Mouse (Mus musculus) Patski (cell line): Measurements from ENCODE around the gene Ltb. TPM values are rescaled to one million over a fixed set of nuclear protein-coding genes. Genes with fewer than 3 reads are reported as not detected.

Experiments
- ATAC-seq: fragments of 100-300 bp; one replicate; pipeline ENCODE4 v1.8.0; 2021
- CTCF ChIA-PET: fragments of 350-600 bp; sonication (Branson Sonifier 250); formaldehyde crosslinking; loops from one replicate; lab custom pipeline; 2022; ENCODE audit warnings: inconsistent platforms; lab: Charles Lee
- POLR2A ChIA-PET: fragments of 350-600 bp; sonication (Branson Sonifier 250); formaldehyde crosslinking; loops from one replicate; lab custom pipeline; 2022; ENCODE audit warnings: antibody characterized with exemption, inconsistent platforms; lab: Charles Lee
- DNase-seq: peaks from one replicate; pipeline ENCODE4 v3.0.0-alpha.2; 2011; ENCODE audit warnings: low read depth, low spot score
- H3K27me3 ChIP-seq: fragments of 371-371 bp; one replicate; pipeline ENCODE4 v1.5.1; 2021
- CTCF ChIP-seq: fragments of 100-300 bp; IDR thresholded peaks from one replicate; pipeline ENCODE4 v1.5.1; 2021
- in situ Hi-C: fragments of 300-500 bp; cut with MboI; formaldehyde crosslinking; loops from 3 replicates; pipeline ENCODE4 v1.11.1; 2018; ENCODE audit warnings: low pct_unique_long_range_greater_than_20kb, mixed read lengths
- polyA plus RNA-seq: library from polyadenylated mRNA; unstranded; gene quantifications from one replicate; pipeline ENCODE4 v1.2.3, GENCODE M21; 2021

The Ltb gene
- polyA plus RNA-seq, 1 experiment from 2014 or later: not detected

GRCm38 (mm10) chr17:35156461-35157200 lies 37.6 kb upstream of the Ltb start:
- no peak for TF ChIP-seq CTCF
- DNase-seq: no peak
- H3K27me3 ChIP-seq: no peaks in the 10 kb centered on the region
- in situ Hi-C loops: no loop called here
- no peak for ATAC-seq
- CTCF ChIA-PET: interaction anchor here (1.3 to 1.7 kb wide), 2 partner anchors 15 to 20 kb away, joined by 3 to 6 read pairs; no protein-coding TSS in a partner anchor
- POLR2A ChIA-PET: interaction anchor here (1.8 kb wide), 2 partner anchors 7 to 9 kb away, joined by 5 to 6 read pairs; no protein-coding TSS in a partner anchor

GRCm38 (mm10) chr17:35157254-35157653 lies 37.0 kb upstream of the Ltb start:
- H3K27me3 ChIP-seq: no peaks in the 10 kb centered on the region
- DNase-seq (no peak), ATAC-seq (no peak)
- ChIA-PET POLR2A (interaction anchor here (1.8 kb wide), 1 partner anchor 9 kb away, joined by 5 read pairs; no protein-coding TSS in a partner anchor), CTCF (interaction anchor here (1.7 kb wide), 1 partner anchor 15 kb away, joined by 6 read pairs; no protein-coding TSS in a partner anchor)
- TF ChIP-seq CTCF: no peak
- in situ Hi-C loops: no loop called here

GRCm38 (mm10) chr17:35157661-35158175 lies 36.5 kb upstream of the Ltb start:
- H3K27me3 ChIP-seq: no peaks in the 10 kb centered on the region
- no peak for TF ChIP-seq CTCF
- CTCF ChIA-PET: no interaction called here
- POLR2A ChIA-PET: interaction anchor here (1.8 kb wide), 1 partner anchor 10 kb away, joined by 5 read pairs; no protein-coding TSS in a partner anchor
- ATAC-seq (no peak), DNase-seq (no peak)
- in situ Hi-C loops: no loop called here

- CTCF ChIA-PET: interaction anchor here (1.1 kb wide), 1 partner anchor 12 kb away, joined by 3 read pairs; no protein-coding TSS in a partner anchor
- in situ Hi-C loops: no loop called here
Observed at GRCm38 (mm10) chr17:35158850-35159593, 35.2 kb upstream of the Ltb start.

GRCm38 (mm10) chr17:35159638-35160037 lies 34.6 kb upstream of the Ltb start:
- no peak for DNase-seq
- no peaks in the 10 kb centered on the region for H3K27me3 ChIP-seq
- TF ChIP-seq CTCF: no peak
- in situ Hi-C loops: no loop called here
- no peak for ATAC-seq
- ChIA-PET POLR2A (interaction anchor here (1.9 kb wide), 1 partner anchor 13 kb away, joined by 11 read pairs; no protein-coding TSS in a partner anchor), CTCF (interaction anchor here (0.9 to 1.1 kb wide), 2 partner anchors 13 to 73 kb away, joined by 3 read pairs; no protein-coding TSS in a partner anchor)

More at GRCm38 (mm10) chr17:35158850-35159593, 35.2 kb upstream of the Ltb start:
- DNase-seq (no peak), ATAC-seq (no peak)
- POLR2A ChIA-PET: interaction anchor here (1.9 kb wide), 1 partner anchor 12 kb away, joined by 11 read pairs; no protein-coding TSS in a partner anchor
- no peaks in the 10 kb centered on the region for H3K27me3 ChIP-seq
- no peak for TF ChIP-seq CTCF

- no peaks in the 10 kb centered on the region for H3K27me3 ChIP-seq
- POLR2A ChIA-PET: interaction anchor here (1.4 kb wide), 1 partner anchor 82 kb away, joined by 3 read pairs; no protein-coding TSS in a partner anchor
- DNase-seq (no peak), ATAC-seq (no peak)
- TF ChIP-seq CTCF: no peak
- in situ Hi-C loops: no loop called here
- CTCF ChIA-PET: interaction anchor here (1.4 to 2.4 kb wide), 2 partner anchors 9 to 35 kb away, joined by 4 to 6 read pairs; partner anchors contain the start of gene D17H6S53E
Observed at GRCm38 (mm10) chr17:35161421-35161820, 32.8 kb upstream of the Ltb start.

- TF ChIP-seq CTCF: no peak
- in situ Hi-C loops: no loop called here
- CTCF ChIA-PET: interaction anchor here (1.4 to 2.4 kb wide), 4 partner anchors 9 to 36 kb away, joined by 4 to 8 read pairs (median 5); partner anchors contain the start of gene D17H6S53E
Observed at GRCm38 (mm10) chr17:35162121-35162520, 32.1 kb upstream of the Ltb start.

GRCm38 (mm10) chr17:35162730-35163129 lies 31.5 kb upstream of the Ltb start:
- in situ Hi-C loops: no loop called here
- no peak for ATAC-seq
- ChIA-PET CTCF (interaction anchor here (0.9 to 2.4 kb wide), 6 partner anchors 10 to 84 kb away, joined by 3 to 8 read pairs (median 5); partner anchors contain the start of gene D17H6S53E), POLR2A (interaction anchor here (0.6 to 2.2 kb wide), 8 partner anchors 9 to 81 kb away, joined by 3 to 7 read pairs (median 4); no protein-coding TSS in a partner anchor)
- H3K27me3 ChIP-seq: no peaks in the 10 kb centered on the region
- no peak for TF ChIP-seq CTCF
- DNase-seq: no peak

More at GRCm38 (mm10) chr17:35162121-35162520, 32.1 kb upstream of the Ltb start:
- no peaks in the 10 kb centered on the region for H3K27me3 ChIP-seq
- no peak for DNase-seq
- ATAC-seq: no peak
- POLR2A ChIA-PET: interaction anchor here (0.6 to 2.2 kb wide), 5 partner anchors 10 to 81 kb away, joined by 3 to 5 read pairs (median 5); no protein-coding TSS in a partner anchor

GRCm38 (mm10) chr17:35163326-35164081 lies 30.7 kb upstream of the Ltb start:
- CTCF ChIA-PET: interaction anchor here (0.8 to 2.4 kb wide), 6 partner anchors 12 to 83 kb away, joined by 3 to 8 read pairs (median 5); partner anchors contain the start of gene D17H6S53E
- no peak for ATAC-seq
- DNase-seq: no peak
- in situ Hi-C loops: no loop called here
- no peaks in the 10 kb centered on the region for H3K27me3 ChIP-seq
- POLR2A ChIA-PET: interaction anchor here (0.6 to 2.2 kb wide), 10 partner anchors 8 to 752 kb away, joined by 3 to 7 read pairs (median 5); no protein-coding TSS in a partner anchor
- no peak for TF ChIP-seq CTCF
